Mouse (Mus musculus) ZHBTc4 (cell line): ENCODE data around the gene Kifc1.

Source experiments
- DNase-seq: peaks from one replicate; pipeline ENCODE4 v3.0.0-alpha.2; 2011; ENCODE audit warnings: low read depth, low spot score

Kifc1 gene

GRCm38 (mm10) chr17:33890533-33891059, at the start of gene Kifc1:
Gene Kifc1 (minus strand): TSS chr17:33890661.
- peak; percentile 100 for DNase-seq

GRCm38 (mm10) chr17:33938783-33939182, 48.3 kb upstream of the Kifc1 start:
- peak; percentile 62 for DNase-seq

- DNase-seq: no peak
Measured at GRCm38 (mm10) chr17:33936993-33937392, 46.5 kb upstream of the Kifc1 start.

- DNase-seq: no peak
Measured at GRCm38 (mm10) chr17:33935422-33936055, 45.1 kb upstream of the Kifc1 start.

- DNase-seq: no peak
Measured at GRCm38 (mm10) chr17:33932970-33933369, 42.5 kb upstream of the Kifc1 start.

GRCm38 (mm10) chr17:33932448-33932847, 42.0 kb upstream of the Kifc1 start:
- no peak for DNase-seq

- no peak for DNase-seq
Measured at GRCm38 (mm10) chr17:33931947-33932346, 41.5 kb upstream of the Kifc1 start.

- DNase-seq: no peak
Measured at GRCm38 (mm10) chr17:33931159-33931866, 40.9 kb upstream of the Kifc1 start.

GRCm38 (mm10) chr17:33930280-33931158, 40.1 kb upstream of the Kifc1 start:
- DNase-seq: peak; percentile 83

GRCm38 (mm10) chr17:33929371-33930279, 39.2 kb upstream of the Kifc1 start, which contains the start of gene Rgl2:
Gene Rgl2 (plus strand): TSS chr17:33929543.
- DNase-seq: peak; percentile 98

- no peak for DNase-seq
Measured at GRCm38 (mm10) chr17:33928251-33928947, 37.9 kb upstream of the Kifc1 start.

GRCm38 (mm10) chr17:33926207-33926932, 35.9 kb upstream of the Kifc1 start:
- DNase-seq: peak; percentile 73

- peak; percentile 70 for DNase-seq
Measured at GRCm38 (mm10) chr17:33925406-33926116, 35.1 kb upstream of the Kifc1 start.

GRCm38 (mm10) chr17:33924577-33925283, 34.3 kb upstream of the Kifc1 start:
- peak; percentile 83 for DNase-seq

GRCm38 (mm10) chr17:33921361-33921760, 30.9 kb upstream of the Kifc1 start:
- DNase-seq: no peak

GRCm38 (mm10) chr17:33920282-33921097, 30.0 kb upstream of the Kifc1 start:
- peak; percentile 91 for DNase-seq
